Mouse (Mus musculus) CH12.LX (cell line): Measurements from ENCODE around the gene Ovca2.

Experiments
- BHLHE40 ChIP-seq: IDR thresholded peaks from 2 replicates; pipeline ENCODE4 v1.6.1; 2011; ENCODE audit warnings: mild to moderate bottlenecking, low read depth, low read length, improper control_type of control experiment
- CTCF ChIP-seq, 2 experiments: IDR thresholded peaks in 1 of 2; conservative IDR thresholded peaks in 1 of 2; 2 replicates each; pipeline ENCODE4 v1.5.1; 2011 to 2012; ENCODE audit warnings: low read depth in 2 of 2, low read length in 2 of 2, improper control_type of control experiment in 1 of 2, inconsistent platforms in 1 of 2, mild to moderate bottlenecking in 1 of 2, moderate library complexity in 1 of 2
- E2F4 ChIP-seq: IDR thresholded peaks from 2 replicates; pipeline ENCODE4 v1.6.1; 2011; ENCODE audit warnings: low read depth, low read length, improper control_type of control experiment; ENCODE audit not compliant: insufficient replicate concordance
- EP300 ChIP-seq: IDR thresholded peaks from 2 replicates; pipeline ENCODE4 v1.6.1; 2011; ENCODE audit warnings: low read length, improper control_type of control experiment
- IRF4 ChIP-seq: IDR thresholded peaks from 2 replicates; pipeline ENCODE4 v1.6.1; 2014; ENCODE audit warnings: low read depth, mild to moderate bottlenecking, inconsistent platforms, low read length, improper control_type of control experiment
- NRF1 ChIP-seq: IDR thresholded peaks from 2 replicates; pipeline ENCODE4 v1.6.1; 2014; ENCODE audit warnings: low read depth, mild to moderate bottlenecking, inconsistent platforms, low read length, improper control_type of control experiment, moderate library complexity
- POLR2A ChIP-seq: IDR thresholded peaks from 2 replicates; pipeline ENCODE4 v1.6.1; 2011; ENCODE audit warnings: low read depth, mild to moderate bottlenecking, improper control_type of control experiment, low read length
- TCF12 ChIP-seq: IDR thresholded peaks from 2 replicates; pipeline ENCODE4 v1.6.1; 2014; ENCODE audit warnings: low read depth, mild to moderate bottlenecking, inconsistent platforms, low read length, improper control_type of control experiment
- USF1 ChIP-seq: IDR thresholded peaks from 2 replicates; pipeline ENCODE4 v1.6.1; 2014; ENCODE audit warnings: low read depth, mild to moderate bottlenecking, inconsistent platforms, low read length, improper control_type of control experiment
- ZNF384 ChIP-seq: IDR thresholded peaks from 2 replicates; pipeline ENCODE4 v1.6.1; 2012; ENCODE audit warnings: low read depth, low read length, improper control_type of control experiment, inconsistent platforms

- no peak for TF ChIP-seq EP300
- TF ChIP-seq E2F4, result no peak
- no peak for TF ChIP-seq USF1
- TF ChIP-seq ZNF384, result no peak
- no peak for TF ChIP-seq IRF4
- TF ChIP-seq NRF1, result no peak
- TF ChIP-seq CTCF (conservative IDR thresholded peaks at IDR 0.05 in 1 of 2, IDR thresholded peaks at IDR 0.05 in 1 of 2; ENCODE audit: low read depth in 2 of 2, low read length in 2 of 2), result no peak
- TF ChIP-seq POLR2A, result peak; percentile 37; the same call in 1 of the 2 replicates
- no peak for TF ChIP-seq BHLHE40
- TF ChIP-seq TCF12, result peak; percentile 16; the same call in 1 of the 2 replicates
Observed at GRCm38 (mm10) chr11:75167643-75168589, 10.7 kb downstream of the Ovca2 start.
